Mouse (Mus musculus): ENCODE data around the gene Lyrm4. TPM values are rescaled to one million over a fixed set of nuclear protein-coding genes. Genes with fewer than 3 reads are reported as not detected.
A peak's percentile ranks its signal among the peaks of the same experiment; 100 is the strongest.

Lyrm4 gene
- polyA plus RNA-seq (2015; fragmentation: Nextera tagmentation; extraction: Ambion mirVana) = 16.9 and 17.1 TPM in 2 replicates

- peak within 1 kb of the TSS; percentile 93 for H3K4me2 ChIP-seq (ENCODE audit: low read depth, low read length)
- no peaks in the 10 kb centered on the region for H3K27me3 ChIP-seq (ENCODE audit: control insufficient read depth, insufficient read depth, low read depth, low read length)
- H3K9me3 ChIP-seq (replicated peaks; ENCODE audit: control insufficient read depth, low read length) = no peaks in the 10 kb centered on the region
- peaks cover 22% of the 10 kb centered on the region for H3K4me1 ChIP-seq (ENCODE audit: control insufficient read depth, low read depth, low read length)
- H3K27ac ChIP-seq (ENCODE audit: low read length) = peak within 1 kb of the TSS; percentile 91
- peak within 1 kb of the TSS; percentile 89 for H3K4me3 ChIP-seq (ENCODE audit: low read depth, low read length)
- H3K9ac ChIP-seq (ENCODE audit: low read depth, low read length) = peak within 1 kb of the TSS; percentile 77
- H3K36me3 ChIP-seq (ENCODE audit: control insufficient read depth, insufficient read depth) = no peaks in the 10 kb centered on the region
- peak; percentile 96 for ATAC-seq (ENCODE audit: low read depth)
- WGBS (ENCODE audit: insufficient replicate concordance) = under 1% methylated on average over 70 of the region's 75 CpGs
These were observed at the start of gene Lyrm4, which contains the start of gene Fars2 for GRCm38 (mm10) chr13:36117143-36118014. TSS of gene Lyrm4 (minus strand) at chr13:36117526. TSS of gene Fars2 (plus strand) at chr13:36117412.

- H3K9ac ChIP-seq (ENCODE audit: low read depth, low read length) = no peak overlapping the region
- no peak overlapping the region for H3K4me3 ChIP-seq (ENCODE audit: low read depth, low read length)
- H3K4me1 ChIP-seq (ENCODE audit: control insufficient read depth, low read depth, low read length) = no peaks in the 10 kb centered on the region
- WGBS (ENCODE audit: insufficient replicate concordance) = 43% methylated on average over 1 of the region's 1 CpGs
- H3K27ac ChIP-seq (ENCODE audit: low read length) = no peak overlapping the region
- H3K36me3 ChIP-seq (ENCODE audit: control insufficient read depth, insufficient read depth) = no peaks in the 10 kb centered on the region
- no peaks in the 10 kb centered on the region for H3K27me3 ChIP-seq (ENCODE audit: control insufficient read depth, insufficient read depth, low read depth, low read length)
- no peak overlapping the region for H3K4me2 ChIP-seq (ENCODE audit: low read depth, low read length)
- no peak for ATAC-seq (ENCODE audit: low read depth)
- no peaks in the 10 kb centered on the region for H3K9me3 ChIP-seq (replicated peaks; ENCODE audit: control insufficient read depth, low read length)
These were observed 46.6 kb upstream of the Lyrm4 start for GRCm38 (mm10) chr13:36163898-36164297.

GRCm38 (mm10) chr13:36163411-36163810, 46.1 kb upstream of the Lyrm4 start:
- Histone ChIP-seq H3K27me3 (ENCODE audit: control insufficient read depth, insufficient read depth, low read depth, low read length) (no peaks in the 10 kb centered on the region), H3K9ac (ENCODE audit: low read depth, low read length) (no peak overlapping the region), H3K27ac (ENCODE audit: low read length) (no peak overlapping the region), H3K4me2 (ENCODE audit: low read depth, low read length) (no peak overlapping the region), H3K36me3 (ENCODE audit: control insufficient read depth, insufficient read depth) (no peaks in the 10 kb centered on the region), H3K4me1 (ENCODE audit: control insufficient read depth, low read depth, low read length) (no peaks in the 10 kb centered on the region), H3K9me3 (replicated peaks; ENCODE audit: control insufficient read depth, low read length) (no peaks in the 10 kb centered on the region), H3K4me3 (ENCODE audit: low read depth, low read length) (no peak overlapping the region)
- ATAC-seq (ENCODE audit: low read depth) = no peak
- 79% methylated on average over 5 of the region's 5 CpGs for WGBS (ENCODE audit: insufficient replicate concordance)

- Histone ChIP-seq H3K9me3 (replicated peaks; ENCODE audit: control insufficient read depth, low read length) (peaks cover 5% of the 10 kb centered on the region), H3K4me1 (ENCODE audit: control insufficient read depth, low read depth, low read length) (no peaks in the 10 kb centered on the region), H3K36me3 (ENCODE audit: control insufficient read depth, insufficient read depth) (no peaks in the 10 kb centered on the region), H3K27ac (ENCODE audit: low read length) (no peak overlapping the region), H3K9ac (ENCODE audit: low read depth, low read length) (no peak overlapping the region), H3K4me2 (ENCODE audit: low read depth, low read length) (no peak overlapping the region), H3K27me3 (ENCODE audit: control insufficient read depth, insufficient read depth, low read depth, low read length) (no peaks in the 10 kb centered on the region), H3K4me3 (ENCODE audit: low read depth, low read length) (no peak overlapping the region)
- no peak for ATAC-seq (ENCODE audit: low read depth)
- 63% methylated on average over 7 of the region's 7 CpGs for WGBS (ENCODE audit: insufficient replicate concordance)
These were observed 39.1 kb upstream of the Lyrm4 start for GRCm38 (mm10) chr13:36156340-36156931.

GRCm38 (mm10) chr13:36152728-36153498, 35.6 kb upstream of the Lyrm4 start:
- H3K9ac ChIP-seq (ENCODE audit: low read depth, low read length) = no peak overlapping the region
- H3K9me3 ChIP-seq (replicated peaks; ENCODE audit: control insufficient read depth, low read length) = peaks cover 5% of the 10 kb centered on the region
- H3K27me3 ChIP-seq (ENCODE audit: control insufficient read depth, insufficient read depth, low read depth, low read length) = no peaks in the 10 kb centered on the region
- H3K4me2 ChIP-seq (ENCODE audit: low read depth, low read length) = no peak overlapping the region
- 68% methylated on average over 5 of the region's 5 CpGs for WGBS (ENCODE audit: insufficient replicate concordance)
- H3K4me1 ChIP-seq (ENCODE audit: control insufficient read depth, low read depth, low read length) = peaks cover 3% of the 10 kb centered on the region
- ATAC-seq (ENCODE audit: low read depth) = no peak
- H3K36me3 ChIP-seq (ENCODE audit: control insufficient read depth, insufficient read depth) = no peaks in the 10 kb centered on the region
- no peak overlapping the region for H3K4me3 ChIP-seq (ENCODE audit: low read depth, low read length)
- H3K27ac ChIP-seq (ENCODE audit: low read length) = no peak overlapping the region

- Histone ChIP-seq H3K9me3 (replicated peaks; ENCODE audit: control insufficient read depth, low read length) (no peaks in the 10 kb centered on the region), H3K36me3 (ENCODE audit: control insufficient read depth, insufficient read depth) (no peaks in the 10 kb centered on the region), H3K27ac (ENCODE audit: low read length) (no peak overlapping the region), H3K4me2 (ENCODE audit: low read depth, low read length) (no peak overlapping the region), H3K4me3 (ENCODE audit: low read depth, low read length) (no peak overlapping the region), H3K4me1 (ENCODE audit: control insufficient read depth, low read depth, low read length) (peaks cover 3% of the 10 kb centered on the region), H3K9ac (ENCODE audit: low read depth, low read length) (no peak overlapping the region), H3K27me3 (ENCODE audit: control insufficient read depth, insufficient read depth, low read depth, low read length) (no peaks in the 10 kb centered on the region)
- ATAC-seq (ENCODE audit: low read depth) = no peak
- 48% methylated on average over 5 of the region's 5 CpGs for WGBS (ENCODE audit: insufficient replicate concordance)
These were observed 32.9 kb upstream of the Lyrm4 start for GRCm38 (mm10) chr13:36150272-36150671.

- Histone ChIP-seq H3K27me3 (ENCODE audit: control insufficient read depth, insufficient read depth, low read depth, low read length) (no peaks in the 10 kb centered on the region), H3K4me3 (ENCODE audit: low read depth, low read length) (no peak overlapping the region), H3K9ac (ENCODE audit: low read depth, low read length) (no peak overlapping the region), H3K27ac (ENCODE audit: low read length) (peak overlapping the region; percentile 25; the same call in 1 of the 2 replicates), H3K4me2 (ENCODE audit: low read depth, low read length) (no peak overlapping the region), H3K9me3 (replicated peaks; ENCODE audit: control insufficient read depth, low read length) (no peaks in the 10 kb centered on the region), H3K4me1 (ENCODE audit: control insufficient read depth, low read depth, low read length) (peaks cover 3% of the 10 kb centered on the region), H3K36me3 (ENCODE audit: control insufficient read depth, insufficient read depth) (no peaks in the 10 kb centered on the region)
- 42% methylated on average over 6 of the region's 6 CpGs for WGBS (ENCODE audit: insufficient replicate concordance)
- peak; percentile 58; the same call in 1 of the 2 replicates for ATAC-seq (ENCODE audit: low read depth)
These were observed 32.0 kb upstream of the Lyrm4 start for GRCm38 (mm10) chr13:36149175-36149939.

- Histone ChIP-seq H3K9me3 (replicated peaks; ENCODE audit: control insufficient read depth, low read length) (no peaks in the 10 kb centered on the region), H3K27ac (ENCODE audit: low read length) (no peak overlapping the region), H3K27me3 (ENCODE audit: control insufficient read depth, insufficient read depth, low read depth, low read length) (no peaks in the 10 kb centered on the region), H3K36me3 (ENCODE audit: control insufficient read depth, insufficient read depth) (no peaks in the 10 kb centered on the region), H3K4me3 (ENCODE audit: low read depth, low read length) (no peak overlapping the region), H3K9ac (ENCODE audit: low read depth, low read length) (no peak overlapping the region), H3K4me1 (ENCODE audit: control insufficient read depth, low read depth, low read length) (peaks cover 3% of the 10 kb centered on the region), H3K4me2 (ENCODE audit: low read depth, low read length) (no peak overlapping the region)
- WGBS (ENCODE audit: insufficient replicate concordance) = 48% methylated on average over 1 of the region's 1 CpGs
- no peak for ATAC-seq (ENCODE audit: low read depth)
These were observed 28.3 kb upstream of the Lyrm4 start for GRCm38 (mm10) chr13:36145601-36146000.
